Mouse (Mus musculus): ENCODE data around the gene Zfp786. TPM values are rescaled to one million over a fixed set of nuclear protein-coding genes. Genes with fewer than 3 reads are reported as not detected.
"Not testable (repeated sequence)": the region's sequence is repeated elsewhere in the genome, so short reads cannot be mapped to it uniquely, and the experiment has no call there.

Zfp786 gene
- total RNA-seq, 2 experiments from 2014 or later, result 1.5 to 2.7 TPM

GRCm38 (mm10) chr6:47784707-47785412, 45.8 kb downstream of the Zfp786 start:
- no peak for ATAC-seq (replicated peaks; ENCODE audit: poor library complexity)

GRCm38 (mm10) chr6:47781091-47781968, 49.3 kb downstream of the Zfp786 start:
- peak; percentile 44 for ATAC-seq (replicated peaks; ENCODE audit: poor library complexity)

GRCm38 (mm10) chr6:47780576-47781013, 50.1 kb downstream of the Zfp786 start:
- no peak for ATAC-seq (replicated peaks; ENCODE audit: poor library complexity)

GRCm38 (mm10) chr6:47771760-47772159, 58.9 kb downstream of the Zfp786 start:
- ATAC-seq (replicated peaks; ENCODE audit: poor library complexity), result peak; percentile 70

- ATAC-seq (replicated peaks; ENCODE audit: poor library complexity), result not testable (repeated sequence)
Measured at GRCm38 (mm10) chr6:47771113-47771512, 59.6 kb downstream of the Zfp786 start.

GRCm38 (mm10) chr6:47769861-47770260, 60.8 kb downstream of the Zfp786 start:
- ATAC-seq (replicated peaks; ENCODE audit: poor library complexity), result not testable (repeated sequence)

Other genes with a start within 250 kb of the Zfp786 start
- gene Ezh2, start 235.5 kb downstream of the Zfp786 start, total RNA-seq (2015), result 262 and 287 TPM in 2 replicates
- 166 and 170 TPM in 2 replicates for gene Ezh2, start 235.5 kb downstream of the Zfp786 start, total RNA-seq (2017)
- 158 and 161 TPM in 2 replicates for gene Pdia4, start 17.4 kb downstream of the Zfp786 start, total RNA-seq (2015)
- 480 and 490 TPM in 2 replicates for gene Pdia4, start 17.4 kb downstream of the Zfp786 start, total RNA-seq (2017)
- 18.2 and 24.0 TPM in 2 replicates for gene Zfp398, start 4.8 kb upstream of the Zfp786 start, total RNA-seq (2015)
- 13.7 and 18.3 TPM in 2 replicates for gene Zfp398, start 4.8 kb upstream of the Zfp786 start, total RNA-seq (2017)
- 6.5 and 7.6 TPM in 2 replicates for gene Zfp282, start 46.3 kb upstream of the Zfp786 start, total RNA-seq (2015)
- gene Zfp282, start 46.3 kb upstream of the Zfp786 start, total RNA-seq (2017), result 10.9 and 12.2 TPM in 2 replicates
- 6.5 and 6.6 TPM in 2 replicates for gene Zfp212, start 89.6 kb upstream of the Zfp786 start, total RNA-seq (2015)
- 6.8 and 10.4 TPM in 2 replicates for gene Zfp212, start 89.6 kb upstream of the Zfp786 start, total RNA-seq (2017)
- 3.7 and 4.8 TPM in 2 replicates for gene Zfp956, start 122.5 kb upstream of the Zfp786 start, total RNA-seq (2015)
- 8.9 and 9.6 TPM in 2 replicates for gene Zfp956, start 122.5 kb upstream of the Zfp786 start, total RNA-seq (2017)
- gene Zfp777, start 218.0 kb upstream of the Zfp786 start, total RNA-seq (2015), result 7.9 and 9.9 TPM in 2 replicates
- 23.0 and 40.7 TPM in 2 replicates for gene Zfp777, start 218.0 kb upstream of the Zfp786 start, total RNA-seq (2017)

All from megakaryocyte progenitor cell, adult 5-6 weeks (primary cell).